Mouse (Mus musculus): ENCODE measurements at regions not wholly inside any gene's neighbourhood (a gene's known extent, or its start where the extent isn't known, plus 50 kb on each side); places are given as distances from the start of the nearest gene placed in this dataset.
A peak's percentile ranks its signal among the peaks of the same experiment; 100 is the strongest.

GRCm38 (mm10) chr1:35945596-35945995 is 122.6 kb upstream of the Hs6st1 start:
- H3K4me3 ChIP-seq (replicated peaks; ENCODE audit: low read length): no peak overlapping the region
- no peaks in the 10 kb centered on the region for H3K36me3 ChIP-seq (ENCODE audit: control insufficient read depth, insufficient read depth)
- WGBS: 82% methylated on average over 4 of the region's 4 CpGs
- H3K9me3 ChIP-seq (ENCODE audit: control insufficient read depth, low read length): no peaks in the 10 kb centered on the region
- H3K27me3 ChIP-seq (replicated peaks; ENCODE audit: control insufficient read depth, insufficient read depth, low read length): no peaks in the 10 kb centered on the region
- no peak overlapping the region for H3K27ac ChIP-seq (ENCODE audit: low read length)
- no peak overlapping the region for H3K9ac ChIP-seq (replicated peaks; ENCODE audit: low read depth, low read length)
- H3K4me1 ChIP-seq (replicated peaks; ENCODE audit: control insufficient read depth, insufficient read depth, low read length): 0 out of 2 replicates have a peak, but pooled peaks cover 4% of the 10 kb centered on the region
- no peak for ATAC-seq
- H3K4me2 ChIP-seq (ENCODE audit: low read length): no peak overlapping the region

- Histone ChIP-seq H3K27ac (ENCODE audit: low read length) (no peak overlapping the region), H3K4me1 (replicated peaks; ENCODE audit: control insufficient read depth, insufficient read depth, low read length) (no peaks in the 10 kb centered on the region), H3K9ac (replicated peaks; ENCODE audit: low read depth, low read length) (no peak overlapping the region), H3K27me3 (replicated peaks; ENCODE audit: control insufficient read depth, insufficient read depth, low read length) (no peaks in the 10 kb centered on the region), H3K36me3 (ENCODE audit: control insufficient read depth, insufficient read depth) (no peaks in the 10 kb centered on the region), H3K4me3 (replicated peaks; ENCODE audit: low read length) (no peak overlapping the region), H3K4me2 (ENCODE audit: low read length) (no peak overlapping the region), H3K9me3 (ENCODE audit: control insufficient read depth, low read length) (no peaks in the 10 kb centered on the region)
- WGBS: 87% methylated on average over 5 of the region's 5 CpGs
- ATAC-seq: no peak
Observed at GRCm38 (mm10) chr1:35948104-35948503, 120.1 kb upstream of the Hs6st1 start.

- 32% methylated on average over 4 of the region's 4 CpGs for WGBS
- H3K9me3 ChIP-seq (ENCODE audit: control insufficient read depth, low read length): no peaks in the 10 kb centered on the region
- 0 out of 2 replicates have a peak, but pooled peaks have one; percentile 49 for ATAC-seq
- no peaks in the 10 kb centered on the region for H3K4me1 ChIP-seq (replicated peaks; ENCODE audit: control insufficient read depth, insufficient read depth, low read length)
- no peak overlapping the region for H3K4me3 ChIP-seq (replicated peaks; ENCODE audit: low read length)
- H3K4me2 ChIP-seq (ENCODE audit: low read length): no peak overlapping the region
- H3K36me3 ChIP-seq (ENCODE audit: control insufficient read depth, insufficient read depth): no peaks in the 10 kb centered on the region
- H3K27me3 ChIP-seq (replicated peaks; ENCODE audit: control insufficient read depth, insufficient read depth, low read length): no peaks in the 10 kb centered on the region
- no peak overlapping the region for H3K27ac ChIP-seq (ENCODE audit: low read length)
- H3K9ac ChIP-seq (replicated peaks; ENCODE audit: low read depth, low read length): no peak overlapping the region
Observed at GRCm38 (mm10) chr1:35951082-35951481, 117.1 kb upstream of the Hs6st1 start.

- H3K27me3 ChIP-seq (replicated peaks; ENCODE audit: control insufficient read depth, insufficient read depth, low read length): no peaks in the 10 kb centered on the region
- H3K9ac ChIP-seq (replicated peaks; ENCODE audit: low read depth, low read length): no peak overlapping the region
- no peaks in the 10 kb centered on the region for H3K9me3 ChIP-seq (ENCODE audit: control insufficient read depth, low read length)
- no peak overlapping the region for H3K4me3 ChIP-seq (replicated peaks; ENCODE audit: low read length)
- no peak overlapping the region for H3K27ac ChIP-seq (ENCODE audit: low read length)
- peaks cover 13% of the 10 kb centered on the region for H3K4me1 ChIP-seq (replicated peaks; ENCODE audit: control insufficient read depth, insufficient read depth, low read length)
- no peak for ATAC-seq
- no peaks in the 10 kb centered on the region for H3K36me3 ChIP-seq (ENCODE audit: control insufficient read depth, insufficient read depth)
- 88% methylated on average over 4 of the region's 4 CpGs for WGBS
- H3K4me2 ChIP-seq (ENCODE audit: low read length): no peak overlapping the region
Observed at GRCm38 (mm10) chr1:35953721-35954120, 114.5 kb upstream of the Hs6st1 start.

- WGBS: 29% methylated on average over 8 of the region's 8 CpGs
- H3K27ac ChIP-seq (ENCODE audit: low read length): 0 out of 2 replicates have a peak overlapping the region, but pooled peaks have one; percentile 10
- H3K4me2 ChIP-seq (ENCODE audit: low read length): no peak overlapping the region
- H3K36me3 ChIP-seq (ENCODE audit: control insufficient read depth, insufficient read depth): no peaks in the 10 kb centered on the region
- H3K9ac ChIP-seq (replicated peaks; ENCODE audit: low read depth, low read length): no peak overlapping the region
- H3K27me3 ChIP-seq (replicated peaks; ENCODE audit: control insufficient read depth, insufficient read depth, low read length): no peaks in the 10 kb centered on the region
- peak; percentile 72 for ATAC-seq
- H3K9me3 ChIP-seq (ENCODE audit: control insufficient read depth, low read length): no peaks in the 10 kb centered on the region
- H3K4me1 ChIP-seq (replicated peaks; ENCODE audit: control insufficient read depth, insufficient read depth, low read length): peaks cover 13% of the 10 kb centered on the region
- H3K4me3 ChIP-seq (replicated peaks; ENCODE audit: low read length): no peak overlapping the region
Observed at GRCm38 (mm10) chr1:35957425-35958372, 110.5 kb upstream of the Hs6st1 start.

GRCm38 (mm10) chr1:35959729-35960128 is 108.5 kb upstream of the Hs6st1 start:
- WGBS: 87% methylated on average over 4 of the region's 4 CpGs
- Histone ChIP-seq H3K27me3 (replicated peaks; ENCODE audit: control insufficient read depth, insufficient read depth, low read length) (no peaks in the 10 kb centered on the region), H3K4me2 (ENCODE audit: low read length) (no peak overlapping the region), H3K4me3 (replicated peaks; ENCODE audit: low read length) (no peak overlapping the region), H3K27ac (ENCODE audit: low read length) (no peak overlapping the region), H3K4me1 (replicated peaks; ENCODE audit: control insufficient read depth, insufficient read depth, low read length) (peaks cover 13% of the 10 kb centered on the region), H3K9me3 (ENCODE audit: control insufficient read depth, low read length) (no peaks in the 10 kb centered on the region), H3K9ac (replicated peaks; ENCODE audit: low read depth, low read length) (no peak overlapping the region), H3K36me3 (ENCODE audit: control insufficient read depth, insufficient read depth) (no peaks in the 10 kb centered on the region)
- ATAC-seq: no peak

GRCm38 (mm10) chr1:35960844-35961243 is 107.4 kb upstream of the Hs6st1 start:
- Histone ChIP-seq H3K4me1 (replicated peaks; ENCODE audit: control insufficient read depth, insufficient read depth, low read length) (peaks cover 13% of the 10 kb centered on the region), H3K27me3 (replicated peaks; ENCODE audit: control insufficient read depth, insufficient read depth, low read length) (no peaks in the 10 kb centered on the region), H3K4me3 (replicated peaks; ENCODE audit: low read length) (no peak overlapping the region), H3K27ac (ENCODE audit: low read length) (no peak overlapping the region), H3K9me3 (ENCODE audit: control insufficient read depth, low read length) (peaks cover 5% of the 10 kb centered on the region; the same call in 1 of the 2 replicates), H3K9ac (replicated peaks; ENCODE audit: low read depth, low read length) (no peak overlapping the region), H3K36me3 (ENCODE audit: control insufficient read depth, insufficient read depth) (no peaks in the 10 kb centered on the region), H3K4me2 (ENCODE audit: low read length) (no peak overlapping the region)
- WGBS: 94% methylated on average over 2 of the region's 2 CpGs
- ATAC-seq: no peak

- Histone ChIP-seq H3K4me2 (ENCODE audit: low read length) (no peak overlapping the region), H3K9ac (replicated peaks; ENCODE audit: low read depth, low read length) (no peak overlapping the region), H3K9me3 (ENCODE audit: control insufficient read depth, low read length) (peaks cover 5% of the 10 kb centered on the region; the same call in 1 of the 2 replicates), H3K4me3 (replicated peaks; ENCODE audit: low read length) (no peak overlapping the region), H3K36me3 (ENCODE audit: control insufficient read depth, insufficient read depth) (no peaks in the 10 kb centered on the region), H3K27ac (ENCODE audit: low read length) (no peak overlapping the region), H3K27me3 (replicated peaks; ENCODE audit: control insufficient read depth, insufficient read depth, low read length) (no peaks in the 10 kb centered on the region), H3K4me1 (replicated peaks; ENCODE audit: control insufficient read depth, insufficient read depth, low read length) (peaks cover 13% of the 10 kb centered on the region)
- no peak for ATAC-seq
- WGBS: 82% methylated on average over 6 of the region's 6 CpGs
Observed at GRCm38 (mm10) chr1:35961923-35962322, 106.3 kb upstream of the Hs6st1 start.

GRCm38 (mm10) chr1:35968489-35968888 is 99.7 kb upstream of the Hs6st1 start:
- Histone ChIP-seq H3K4me2 (ENCODE audit: low read length) (no peak overlapping the region), H3K27me3 (replicated peaks; ENCODE audit: control insufficient read depth, insufficient read depth, low read length) (no peaks in the 10 kb centered on the region), H3K4me1 (replicated peaks; ENCODE audit: control insufficient read depth, insufficient read depth, low read length) (0 out of 2 replicates have a peak, but pooled peaks cover 4% of the 10 kb centered on the region), H3K9ac (replicated peaks; ENCODE audit: low read depth, low read length) (no peak overlapping the region), H3K27ac (ENCODE audit: low read length) (no peak overlapping the region), H3K36me3 (ENCODE audit: control insufficient read depth, insufficient read depth) (no peaks in the 10 kb centered on the region), H3K4me3 (replicated peaks; ENCODE audit: low read length) (no peak overlapping the region), H3K9me3 (ENCODE audit: control insufficient read depth, low read length) (peaks cover 5% of the 10 kb centered on the region; the same call in 1 of the 2 replicates)
- ATAC-seq: no peak

Measured in forebrain, embryonic 16.5 days (tissue).